Mouse (Mus musculus): ENCODE data around the gene Tmem156.

The Tmem156 gene

DNA sequence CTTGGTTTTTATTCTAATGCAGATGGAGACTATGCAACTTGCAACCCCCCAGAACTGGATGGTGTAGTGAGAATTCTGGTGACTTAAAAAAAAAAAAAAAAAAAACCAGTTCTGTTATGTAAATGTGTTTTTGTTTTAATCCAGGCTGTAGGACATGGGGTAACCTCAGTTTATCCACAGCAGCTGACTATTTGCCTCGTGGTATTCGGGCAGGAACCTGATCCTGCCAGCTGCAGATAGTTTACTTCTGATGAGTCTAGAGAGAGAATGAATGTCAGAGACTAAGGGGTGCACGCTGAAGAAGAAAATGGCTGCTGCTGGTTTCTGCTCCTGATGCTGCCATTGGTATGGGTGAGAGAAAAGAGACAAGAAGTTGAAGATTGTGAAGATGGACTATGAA lies 4.2 kb upstream of the Tmem156 start:
- DNase-seq, result no peak

DNA sequence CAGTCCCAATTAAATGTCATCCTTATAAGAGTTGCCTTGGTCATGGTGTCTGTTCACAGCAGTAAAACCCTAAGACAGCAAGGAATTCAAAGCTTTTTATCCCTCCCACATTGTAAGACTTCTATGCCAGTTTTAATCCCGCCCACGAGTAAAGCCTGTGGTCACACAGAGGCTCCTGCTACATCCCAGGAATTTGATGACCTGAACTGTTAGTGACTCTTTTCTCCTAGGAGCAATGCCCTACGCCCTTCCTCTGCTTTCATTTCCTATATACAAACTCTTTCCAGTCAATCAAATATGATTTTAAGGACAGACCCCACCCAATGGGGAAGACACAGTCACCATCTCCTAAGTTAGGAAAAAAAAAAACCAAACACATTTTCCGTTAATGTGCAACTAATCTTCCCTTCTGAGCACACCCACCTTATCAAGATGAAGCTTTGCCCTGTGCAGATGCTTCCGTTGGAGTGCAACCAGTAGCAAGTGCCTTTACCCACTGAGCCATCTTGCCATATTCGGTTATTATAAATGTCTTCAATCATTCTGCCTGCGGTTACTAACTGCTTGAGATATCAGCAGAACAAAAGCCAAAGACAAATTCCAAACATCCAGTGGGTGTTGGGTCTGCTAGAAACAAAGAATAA lies 3.1 kb upstream of the Tmem156 start:
- DNase-seq, result no peak

DNA sequence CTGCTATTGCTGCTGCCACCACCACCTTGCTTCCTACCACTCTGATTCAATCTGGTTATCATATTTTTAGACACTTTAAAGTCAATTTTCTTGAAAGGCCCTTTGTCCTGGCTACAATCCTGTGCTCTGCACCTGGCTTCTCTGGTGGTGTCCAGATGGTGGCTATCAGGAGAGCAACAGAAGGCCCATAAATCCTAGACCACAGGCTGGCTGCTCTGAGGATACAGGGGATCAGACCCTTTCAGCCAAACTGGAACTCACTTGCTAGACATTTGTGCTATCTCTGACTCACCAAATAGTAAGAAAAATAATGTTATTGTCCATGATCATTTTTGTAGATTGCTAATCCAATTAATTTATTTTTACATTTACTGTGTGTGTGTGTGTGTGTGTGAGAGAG lies 1.8 kb upstream of the Tmem156 start:
- DNase-seq, result no peak

DNA sequence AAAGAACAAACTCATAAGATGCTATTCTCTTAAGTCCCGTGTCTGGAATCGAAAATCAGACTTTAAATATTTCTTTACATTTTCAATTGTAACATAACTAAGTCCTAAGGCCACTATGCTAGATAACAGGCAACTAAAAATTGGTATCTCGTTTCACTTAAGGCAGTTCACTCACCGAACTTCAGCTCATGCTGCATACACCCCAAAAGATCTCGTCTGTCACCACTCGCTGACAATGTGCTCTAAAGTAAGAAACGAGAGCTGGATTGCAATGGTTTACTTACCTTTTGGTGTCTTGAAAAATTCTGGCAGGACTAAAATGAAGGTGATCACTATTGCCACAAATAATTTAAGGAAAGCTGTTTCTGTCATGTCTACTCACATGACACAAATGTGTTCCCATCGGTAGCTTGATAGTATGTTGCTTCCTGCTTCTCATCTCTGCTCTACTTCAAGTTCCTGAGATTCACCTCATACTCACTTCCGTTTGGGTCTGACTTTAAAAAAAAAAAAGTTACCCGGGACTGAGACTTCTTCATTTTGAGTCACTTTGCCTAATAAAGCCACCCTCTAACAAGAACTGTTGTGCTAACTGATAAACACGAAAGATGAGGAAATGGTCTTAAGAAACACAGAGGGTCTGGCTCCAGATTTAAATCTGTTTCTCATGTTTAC lies 611 bp downstream of the Tmem156 start:
- no peak for DNase-seq

DNA sequence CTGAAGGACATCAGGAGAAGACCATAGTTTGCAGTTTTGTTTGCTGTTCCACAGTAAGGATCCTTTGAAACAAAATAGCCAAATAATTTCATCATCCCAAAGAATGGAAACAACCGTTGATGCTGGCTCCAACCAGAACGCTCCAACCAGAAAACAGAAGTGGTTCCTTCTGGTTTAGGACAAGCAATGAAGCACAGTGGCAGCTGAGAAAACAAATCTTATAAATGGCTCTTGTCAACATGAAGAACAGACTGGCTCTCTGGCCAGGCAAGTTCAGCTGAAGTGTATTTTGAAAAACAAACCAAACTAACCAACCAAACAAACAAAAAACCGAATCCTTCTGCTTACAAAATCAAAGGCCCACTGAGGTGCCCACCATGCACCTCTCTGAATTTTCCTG lies 2.2 kb downstream of the Tmem156 start:
- DNase-seq, result no peak

DNA sequence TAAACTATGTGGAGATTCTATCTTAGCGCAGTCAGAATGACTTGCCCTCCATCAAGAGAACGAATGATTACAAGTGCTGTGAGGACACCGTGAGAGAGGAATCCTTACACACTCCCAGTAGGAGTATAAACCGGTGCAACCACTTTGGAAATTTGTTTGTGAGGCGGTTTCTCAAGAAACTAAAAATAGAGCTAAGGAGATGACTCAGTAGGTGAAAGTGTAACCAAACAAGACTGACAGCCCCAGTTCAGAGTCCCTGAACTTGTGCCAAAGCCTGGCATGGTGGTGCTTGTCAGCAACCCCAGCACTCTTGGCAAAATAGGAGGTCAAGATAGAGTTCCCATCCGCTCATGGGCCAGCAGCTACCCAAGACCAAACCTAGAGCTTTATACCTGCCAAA lies 5.4 kb downstream of the Tmem156 start:
- DNase-seq, result no peak

DNA sequence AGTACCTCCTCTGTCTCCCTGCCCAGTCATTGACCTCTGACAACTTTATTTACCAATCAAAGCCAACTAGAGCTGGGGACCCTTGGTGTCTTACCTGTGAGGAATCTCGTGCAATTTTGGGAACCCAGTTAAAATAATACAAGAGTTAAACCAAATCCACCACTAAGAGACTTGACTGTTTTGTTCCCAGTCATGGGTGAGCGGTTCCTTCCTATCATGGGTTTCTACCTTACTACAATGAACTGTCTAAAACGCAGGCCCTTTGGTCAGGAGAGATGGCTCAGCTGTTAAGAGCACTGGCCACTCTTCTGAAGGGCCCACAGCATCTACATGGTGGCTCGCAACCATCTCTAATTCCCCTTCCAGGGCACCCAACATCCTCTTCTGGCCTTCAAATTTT lies 10.1 kb downstream of the Tmem156 start:
- DNase-seq, result no peak

DNA sequence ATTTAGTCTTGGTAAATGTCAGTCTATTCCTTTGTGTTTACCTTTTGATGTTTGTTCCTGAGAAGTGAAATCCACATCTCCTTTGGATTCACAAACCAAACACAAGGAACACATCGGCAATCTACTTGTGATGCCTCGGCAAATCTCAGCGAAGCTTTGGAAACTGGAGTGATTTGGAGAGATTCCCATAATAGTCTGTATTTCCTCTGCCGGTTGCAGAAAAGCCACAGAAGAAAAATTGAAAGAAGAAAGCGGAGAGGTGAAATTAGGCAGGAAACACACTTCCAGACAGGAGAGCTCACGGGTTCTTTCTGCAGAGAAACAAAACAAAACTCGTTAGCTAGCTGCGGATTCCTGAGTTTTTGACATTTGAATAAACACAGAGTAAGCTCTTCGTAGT lies 12.1 kb downstream of the Tmem156 start:
- peak; percentile 23 for DNase-seq

DNA sequence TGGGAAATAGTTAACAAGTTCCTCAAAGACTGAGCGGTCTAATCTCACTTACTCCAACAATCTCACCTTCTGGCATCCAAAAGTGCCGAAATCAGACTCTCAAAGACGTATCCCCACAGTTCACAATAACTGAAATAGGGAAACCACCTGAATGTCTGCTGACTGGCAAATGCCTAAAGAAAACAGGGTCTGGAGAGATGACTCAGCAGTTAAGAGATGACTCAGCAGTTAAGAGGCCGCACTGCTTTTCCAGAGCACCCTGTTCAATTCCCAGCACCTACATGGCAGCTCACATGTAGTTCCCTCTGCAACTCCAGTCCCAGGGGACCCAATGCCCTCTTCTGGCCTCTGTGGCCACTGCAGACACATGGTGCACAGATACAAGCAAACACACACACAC lies 13.9 kb downstream of the Tmem156 start:
- DNase-seq, result no peak

DNA sequence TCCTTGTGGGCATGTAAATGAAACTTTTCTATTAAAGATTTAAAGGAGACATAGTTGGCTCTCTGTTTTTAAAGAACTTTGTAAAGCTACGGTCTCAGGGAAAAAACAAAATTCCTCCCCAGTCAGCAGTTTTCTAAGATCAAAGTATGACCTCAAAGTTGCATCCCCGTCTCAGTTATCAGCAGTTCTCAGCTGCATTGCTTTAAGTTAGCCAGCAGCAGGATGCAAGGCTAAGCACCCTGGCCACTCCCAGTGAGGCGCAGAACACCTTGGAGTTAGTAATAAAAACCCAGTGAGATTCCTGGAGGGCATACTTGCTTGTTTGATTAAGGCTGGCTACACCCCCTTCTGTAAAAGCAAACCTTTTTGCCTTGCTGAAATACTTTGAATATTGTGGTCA lies 15.2 kb downstream of the Tmem156 start:
- DNase-seq, result no peak

DNA sequence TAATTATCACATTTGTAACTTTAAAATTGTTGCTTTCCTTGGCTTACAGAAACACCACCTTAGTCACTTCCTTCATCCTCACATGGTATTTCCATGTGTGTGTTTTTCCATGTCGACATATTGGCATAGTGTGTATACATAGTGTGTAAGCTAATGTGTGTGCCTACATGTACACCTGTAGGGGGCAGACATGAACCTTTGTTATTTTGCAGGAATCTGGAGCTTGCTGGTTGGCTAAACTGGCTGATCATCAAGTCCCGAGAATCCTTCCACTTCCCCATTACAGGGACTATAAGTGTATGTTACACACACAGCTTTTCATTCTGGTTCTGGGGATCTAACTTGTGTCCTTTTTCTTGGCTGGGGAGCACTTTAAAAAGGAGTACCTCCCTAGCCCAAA lies 15.8 kb downstream of the Tmem156 start:
- no peak for DNase-seq

DNA sequence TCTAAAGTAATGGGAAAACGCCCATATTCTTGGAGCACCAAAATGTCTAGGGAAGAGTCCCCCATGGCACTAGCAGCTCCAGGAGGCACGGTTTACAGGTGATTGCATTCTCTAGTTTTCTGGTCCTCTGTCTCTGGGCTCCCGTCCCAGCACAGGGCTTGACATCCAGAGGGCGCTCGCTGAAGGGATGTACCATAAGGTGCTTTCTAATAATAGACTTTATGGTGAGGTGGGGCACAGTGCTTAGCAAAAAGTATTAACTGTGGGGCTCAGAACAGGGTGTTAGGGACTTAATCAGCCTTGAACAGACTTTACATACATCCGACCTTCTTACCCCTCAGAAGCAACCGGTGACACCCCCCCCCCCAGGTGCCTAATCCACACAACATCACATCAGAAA lies 17.2 kb downstream of the Tmem156 start:
- DNase-seq, result no peak

DNA sequence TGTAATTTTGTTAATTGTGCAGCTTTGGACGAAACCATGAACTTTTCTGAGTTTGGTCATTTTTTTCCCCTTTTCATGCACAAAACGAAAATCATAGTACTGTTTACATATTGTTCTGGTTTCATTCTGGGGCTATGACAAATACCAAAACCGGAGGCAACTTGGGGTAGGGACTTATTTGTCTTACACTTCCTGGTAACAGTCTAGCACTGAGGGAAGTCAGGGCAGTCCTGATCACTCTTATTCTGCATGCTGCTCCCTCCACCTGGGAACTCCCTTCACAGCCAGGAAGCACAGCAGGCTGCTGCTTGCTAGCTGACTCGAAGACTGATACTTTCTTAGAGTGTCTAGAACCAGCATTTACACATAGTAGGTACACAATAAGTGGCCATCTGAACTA lies 18.7 kb downstream of the Tmem156 start:
- DNase-seq, result no peak

DNA sequence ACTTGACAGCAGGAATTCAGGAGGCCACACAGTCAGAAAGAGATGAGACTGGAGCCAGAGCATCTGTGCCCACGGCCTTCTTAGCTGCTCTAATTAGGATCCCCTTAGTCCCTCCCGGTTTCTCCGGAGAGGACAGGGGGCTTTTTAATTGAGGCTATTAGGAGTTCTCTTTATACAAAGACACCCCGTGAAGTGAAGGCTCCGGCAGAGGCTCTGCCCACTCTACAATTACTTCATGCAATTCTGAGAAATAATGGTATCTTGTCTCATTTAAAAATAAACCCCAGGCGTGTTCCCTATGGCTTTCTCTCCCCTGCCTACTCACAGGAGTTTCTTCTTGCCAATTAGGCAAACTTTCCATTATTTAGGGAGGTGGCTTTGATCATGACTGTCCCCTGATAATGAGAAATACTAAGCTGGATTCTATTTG lies 20.2 kb downstream of the Tmem156 start:
- no peak for DNase-seq

DNA sequence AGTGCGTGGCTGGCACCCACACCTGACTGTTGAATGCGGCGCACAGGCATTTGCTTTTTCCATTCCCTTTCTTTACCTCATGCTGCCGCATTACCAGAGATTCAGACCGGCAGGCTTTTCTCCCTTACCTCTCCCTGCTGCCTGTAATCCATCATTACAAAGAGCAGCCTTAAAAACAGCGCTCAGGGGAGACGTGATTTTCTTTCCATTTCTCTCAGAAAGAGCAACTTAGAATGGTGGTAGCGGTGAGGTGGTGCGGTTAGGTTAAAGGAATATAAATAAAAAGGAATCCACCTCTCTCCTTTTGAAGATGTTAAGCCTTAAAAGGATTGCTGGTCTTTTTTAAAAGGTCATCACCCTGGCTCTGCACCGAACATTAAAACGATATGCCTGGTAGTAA lies 22.1 kb downstream of the Tmem156 start:
- no peak for DNase-seq

DNA sequence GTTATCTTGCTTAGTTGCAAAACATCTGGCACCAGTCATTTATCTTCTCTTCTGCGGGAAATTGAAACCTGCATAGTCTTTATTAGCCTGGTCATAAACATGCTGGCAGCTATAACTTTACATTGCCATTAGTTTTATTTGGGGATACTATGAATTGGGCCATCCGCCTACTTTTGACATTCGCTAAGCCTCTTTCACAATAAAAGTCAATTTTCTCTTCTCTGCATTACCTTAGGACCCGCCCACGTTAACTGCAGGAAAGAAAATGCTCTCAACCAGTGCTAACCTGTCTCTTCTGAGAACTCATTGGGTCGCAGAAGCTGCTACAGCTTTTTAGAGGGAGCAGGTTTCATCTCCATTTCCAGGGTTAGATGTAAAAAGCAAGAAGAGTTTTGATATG lies 23.8 kb downstream of the Tmem156 start:
- no peak for DNase-seq

DNA sequence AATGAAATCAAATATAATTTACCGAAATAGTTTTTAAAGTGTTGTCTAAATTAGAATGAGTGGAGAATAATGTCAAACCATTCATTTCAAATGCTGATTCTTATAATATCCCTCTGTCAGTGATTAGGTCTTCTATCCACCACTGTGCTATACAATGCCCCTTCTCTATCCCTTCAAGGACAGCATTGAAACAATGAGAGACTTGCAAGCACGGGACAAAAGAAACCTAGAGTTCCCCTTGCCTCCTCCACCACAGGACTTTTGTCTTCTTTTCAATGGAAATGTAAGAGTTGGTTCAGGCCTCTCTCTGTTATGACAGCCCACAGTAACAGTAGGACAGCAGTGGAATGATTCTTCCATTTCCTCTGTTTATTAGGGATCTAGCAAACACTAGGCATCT lies 28.7 kb downstream of the Tmem156 start:
- no peak for DNase-seq

DNA sequence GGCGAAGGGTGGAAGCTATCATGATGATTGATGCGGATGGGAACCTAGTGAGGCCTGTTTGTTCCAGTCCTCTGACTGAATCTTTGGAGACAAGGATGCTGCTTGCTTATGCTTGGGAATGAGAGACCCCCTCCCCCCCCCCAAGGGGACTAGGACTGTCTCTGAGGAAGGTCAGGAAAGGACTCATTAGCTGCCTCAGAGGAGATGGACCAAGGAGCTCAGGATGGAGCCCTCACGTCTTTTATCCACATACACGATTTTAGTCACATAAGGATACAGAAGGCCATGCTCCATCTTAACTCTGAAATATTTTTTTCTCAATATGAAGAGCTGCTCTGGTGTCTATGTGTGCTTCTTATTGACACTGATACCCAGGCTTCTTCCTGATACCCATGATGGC lies 29.7 kb downstream of the Tmem156 start:
- no peak for DNase-seq

DNA sequence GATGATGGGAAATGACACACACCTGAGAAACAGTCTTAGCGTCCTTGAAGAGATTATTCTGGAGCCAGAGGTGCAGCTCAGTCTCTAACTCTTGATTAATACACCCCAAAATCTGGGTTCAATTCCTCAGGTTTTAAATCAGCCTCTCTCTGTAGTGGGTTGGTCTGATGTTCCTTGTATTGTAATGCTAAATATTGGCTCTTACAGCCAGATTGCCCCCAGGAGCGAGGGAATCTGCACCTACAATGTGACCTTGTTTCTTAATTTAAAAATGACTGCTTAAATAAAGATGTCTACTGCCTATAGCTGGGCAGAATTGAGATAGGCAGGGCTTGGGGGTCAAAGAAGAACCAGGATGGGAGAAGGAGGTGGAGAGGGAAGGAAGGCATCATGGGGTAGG lies 32.1 kb downstream of the Tmem156 start:
- no peak for DNase-seq

DNA sequence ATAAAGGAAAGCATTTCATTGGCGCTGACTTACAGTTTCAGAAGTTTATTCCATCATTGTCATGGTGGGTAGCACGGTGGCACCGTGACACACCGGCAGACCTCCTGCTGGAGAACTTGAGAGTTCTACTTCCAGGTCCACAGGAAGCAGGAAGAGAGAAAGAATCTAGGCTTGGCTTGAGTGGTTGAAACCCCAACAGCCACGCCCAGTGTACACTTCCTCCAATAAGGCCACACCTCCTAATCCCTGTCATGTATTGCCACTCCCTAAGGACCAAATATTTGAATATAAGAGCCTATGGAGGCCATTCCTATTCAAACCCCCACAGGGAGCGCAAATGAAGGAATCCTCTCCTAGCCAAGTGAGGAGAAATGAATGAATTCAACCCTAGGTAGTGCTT lies 34.3 kb downstream of the Tmem156 start:
- DNase-seq, result no peak

DNA sequence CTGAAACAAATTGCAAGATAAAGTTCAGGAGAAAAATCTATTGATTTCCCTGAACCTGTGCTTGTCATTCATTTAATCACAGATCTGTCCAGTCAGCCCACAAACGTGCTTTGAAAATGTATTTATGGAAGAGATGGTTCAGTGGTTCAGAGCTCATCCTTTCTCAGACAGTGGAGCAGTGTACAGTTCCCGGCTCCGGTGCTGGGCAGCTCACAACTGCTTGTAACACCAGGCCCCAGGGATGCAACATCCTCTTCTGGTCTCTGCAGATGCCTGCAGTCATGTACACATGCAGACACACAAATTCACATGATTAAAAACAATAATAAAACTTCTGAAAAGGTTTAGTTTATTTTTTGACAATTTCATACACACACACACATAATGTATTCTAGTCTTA lies 40.4 kb downstream of the Tmem156 start:
- no peak for DNase-seq

DNA sequence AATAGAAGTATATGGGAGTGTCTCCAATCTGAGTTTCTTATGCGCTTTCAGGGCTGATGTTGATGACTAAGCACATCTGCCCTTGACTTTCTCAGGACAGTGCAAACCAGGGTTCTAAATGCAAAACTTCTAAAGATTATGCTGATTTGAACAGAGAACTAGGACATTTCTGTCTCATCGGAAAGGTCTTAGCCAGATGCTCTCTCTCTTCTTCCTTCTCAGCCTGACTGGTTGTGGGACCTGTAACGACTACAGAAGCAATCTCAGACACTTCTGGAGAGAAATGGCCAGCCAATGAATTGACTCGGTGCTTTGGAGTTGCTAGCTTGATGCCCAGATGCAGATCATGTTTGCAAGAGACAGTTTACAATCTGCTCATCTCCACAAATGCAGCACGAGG lies 42.1 kb downstream of the Tmem156 start:
- no peak for DNase-seq

DNA sequence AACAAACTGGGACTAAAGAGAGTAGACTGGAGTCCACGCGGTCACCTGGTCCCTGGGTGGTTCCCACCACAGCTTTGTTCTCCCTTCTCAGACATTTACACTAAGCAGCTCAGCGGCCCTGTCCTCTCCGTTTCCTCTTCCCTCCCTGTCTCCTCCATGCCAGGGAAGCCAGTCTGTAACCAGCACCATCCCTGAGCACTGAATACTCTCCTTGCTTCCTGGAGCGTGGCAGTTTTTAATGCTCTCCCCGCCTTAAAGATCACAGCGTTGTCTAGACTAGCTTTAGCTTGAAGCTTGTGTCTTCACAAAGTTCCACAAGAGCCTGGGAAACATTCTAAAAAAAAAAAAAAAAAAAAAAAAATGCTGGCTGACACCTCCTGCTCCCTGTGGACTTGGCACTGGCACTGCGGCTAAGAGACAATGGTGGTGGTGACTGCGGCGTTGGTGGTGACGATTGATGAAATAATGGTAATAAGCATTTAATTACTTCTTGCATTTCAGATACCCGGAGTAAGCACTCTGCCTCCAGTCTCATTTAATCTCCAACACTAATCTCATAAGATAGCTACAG lies 44.6 kb downstream of the Tmem156 start:
- no peak for DNase-seq

DNA sequence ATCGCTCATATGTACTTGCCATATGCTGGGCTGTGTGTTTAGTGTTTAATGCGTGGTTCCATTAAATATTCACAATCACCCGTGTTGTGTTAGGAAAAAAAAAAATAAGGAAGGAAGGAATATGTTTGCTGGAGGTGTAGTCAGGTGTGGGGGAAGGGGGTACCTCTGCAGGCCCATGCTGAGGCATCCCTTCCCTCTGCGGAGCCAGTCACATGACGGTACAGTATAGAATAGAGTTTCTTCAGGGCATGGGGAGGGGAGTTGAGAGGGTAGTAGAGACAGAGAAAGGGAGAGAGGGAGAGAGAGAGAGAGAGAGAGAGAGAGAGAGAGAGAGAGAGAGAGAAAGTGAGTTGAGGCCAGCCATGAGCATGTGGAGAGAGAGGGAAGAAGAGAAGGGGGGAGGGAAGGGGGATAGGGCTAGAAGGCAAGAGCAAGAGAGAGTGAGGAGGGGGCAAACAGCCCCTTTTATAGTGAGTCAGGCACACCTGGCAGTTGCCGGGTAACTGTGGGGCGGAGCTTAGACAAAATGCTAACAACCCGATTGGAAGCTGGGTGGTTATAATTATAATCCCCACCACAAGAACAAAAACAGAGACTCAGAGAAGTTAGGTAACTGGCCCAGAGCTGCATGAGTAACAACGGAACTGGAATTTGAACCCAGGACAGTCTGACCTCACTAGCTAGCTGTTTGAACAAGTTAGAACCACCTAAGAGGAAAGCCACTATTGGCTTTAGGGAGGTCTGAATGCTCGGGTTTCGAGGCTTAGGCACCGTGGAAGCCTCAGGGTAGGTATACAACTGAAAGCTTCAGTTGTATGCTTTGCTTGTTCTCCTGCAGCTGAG lies 45.3 kb downstream of the Tmem156 start:
- no peak for DNase-seq

All from right cerebral cortex, postnatal 25 days (tissue).